Mouse (Mus musculus) liver, embryonic 13.5 days (tissue): ENCODE measurements around the gene Fgf18. TPM values are rescaled to one million over a fixed set of nuclear protein-coding genes. Genes with fewer than 3 reads are reported as not detected.

Experiments used
- ATAC-seq: fragments of 200-750 bp; cut with Nextera tagmentation; 2 replicates; pipeline ENCODE4 v1.8.0; 2017; ENCODE audit warnings: low read depth, mild to moderate bottlenecking, moderate number of reproducible peaks, moderate library complexity
- DNase-seq: peaks from one replicate; pipeline ENCODE4 v3.0.0; 2022
- H3K27ac ChIP-seq: fragments of 300-500 bp; sonication (generic); 2 replicates; pipeline ENCODE4 v1.5.1; 2015; ENCODE audit warnings: moderate library complexity, mild to moderate bottlenecking, inconsistent platforms
- H3K27me3 ChIP-seq: fragments of 300-500 bp; sonication (generic); 2 replicates; pipeline ENCODE4 v1.6.1; 2015; ENCODE audit warnings: mild to moderate bottlenecking, inconsistent platforms
- H3K36me3 ChIP-seq: fragments of 300-500 bp; sonication (generic); 2 replicates; pipeline ENCODE4 v1.6.1; 2015; ENCODE audit warnings: mild to moderate bottlenecking, inconsistent platforms
- H3K4me1 ChIP-seq: fragments of 300-500 bp; sonication (generic); replicated peaks from 2 replicates; pipeline ENCODE4 v1.6.1; 2015; ENCODE audit warnings: inconsistent platforms
- H3K4me2 ChIP-seq: fragments of 300-500 bp; sonication (generic); 2 replicates; pipeline ENCODE4 v1.6.1; 2015; ENCODE audit warnings: inconsistent platforms, mild to moderate bottlenecking, moderate library complexity
- H3K4me3 ChIP-seq: fragments of 300-500 bp; sonication (generic); replicated peaks from 2 replicates; pipeline ENCODE4 v1.5.1; 2015; ENCODE audit warnings: mild to moderate bottlenecking, inconsistent platforms
- H3K9ac ChIP-seq: fragments of 300-500 bp; sonication (generic); 2 replicates; pipeline ENCODE4 v1.6.1; 2015; ENCODE audit warnings: mild to moderate bottlenecking, inconsistent platforms
- H3K9me3 ChIP-seq: fragments of 300-500 bp; sonication (generic); replicated peaks from 2 replicates; pipeline ENCODE4 v1.6.1; 2016; ENCODE audit warnings: inconsistent platforms
- WGBS: fragments of 180-500 bp; shearing (Covaris S2); methylation state at CpG from one replicate; pipeline ENCODE4 v1.1.7; 2015; ENCODE audit not compliant: insufficient replicate concordance; 5-methylcytosine and 5-hydroxymethylcytosine counted together
- polyA plus RNA-seq: library from polyadenylated mRNA; unstranded; fragments of >200 nt; fragmentation: Nextera tagmentation; extraction: Ambion mirVana; gene quantifications from 2 replicates; pipeline ENCODE4 v1.2.1, GENCODE M21; 2015

Fgf18 gene
- polyA plus RNA-seq, 1 experiment from 2014 or later = 0.33 TPM

GRCm38 (mm10) chr11:33104911-33105316 lies 42.3 kb downstream of the Fgf18 start:
- no peaks in the 10 kb centered on the region for H3K9me3 ChIP-seq
- H3K9ac ChIP-seq = no peak overlapping the region
- H3K4me1 ChIP-seq = no peaks in the 10 kb centered on the region
- no peaks in the 10 kb centered on the region for H3K27me3 ChIP-seq
- 59% methylated on average over 8 of the region's 8 CpGs for WGBS
- DNase-seq (no peak), ATAC-seq (no peak)
- no peak overlapping the region for H3K27ac ChIP-seq
- no peak overlapping the region for H3K4me2 ChIP-seq
- H3K4me3 ChIP-seq = no peak overlapping the region
- no peaks in the 10 kb centered on the region for H3K36me3 ChIP-seq

GRCm38 (mm10) chr11:33103291-33103943 lies 43.8 kb downstream of the Fgf18 start:
- no peaks in the 10 kb centered on the region for H3K9me3 ChIP-seq
- no peak overlapping the region for H3K27ac ChIP-seq
- H3K9ac ChIP-seq = no peak overlapping the region
- H3K27me3 ChIP-seq = no peaks in the 10 kb centered on the region
- H3K36me3 ChIP-seq = no peaks in the 10 kb centered on the region
- H3K4me2 ChIP-seq = no peak overlapping the region
- ATAC-seq (no peak), DNase-seq (no peak)
- 71% methylated on average over 13 of the region's 13 CpGs for WGBS
- no peak overlapping the region for H3K4me3 ChIP-seq
- no peaks in the 10 kb centered on the region for H3K4me1 ChIP-seq

- no peak overlapping the region for H3K4me3 ChIP-seq
- DNase-seq = no peak
- 30% methylated on average over 10 of the region's 10 CpGs for WGBS
- no peak overlapping the region for H3K9ac ChIP-seq
- no peaks in the 10 kb centered on the region for H3K9me3 ChIP-seq
- H3K4me1 ChIP-seq = no peaks in the 10 kb centered on the region
- peaks cover 3% of the 10 kb centered on the region; the same call in 1 of the 2 replicates for H3K27me3 ChIP-seq
- ATAC-seq = no peak
- no peak overlapping the region for H3K27ac ChIP-seq
- H3K36me3 ChIP-seq = no peaks in the 10 kb centered on the region
- H3K4me2 ChIP-seq = peak overlapping the region; percentile 23; the same call in 1 of the 2 replicates
These were observed 47.1 kb downstream of the Fgf18 start for GRCm38 (mm10) chr11:33100027-33100507.

- no peak for ATAC-seq
- WGBS = 66% methylated on average over 4 of the region's 4 CpGs
- Histone ChIP-seq H3K9ac (no peak overlapping the region), H3K36me3 (no peaks in the 10 kb centered on the region), H3K4me1 (no peaks in the 10 kb centered on the region), H3K9me3 (no peaks in the 10 kb centered on the region), H3K27ac (no peak overlapping the region), H3K4me3 (no peak overlapping the region), H3K27me3 (peaks cover 3% of the 10 kb centered on the region; the same call in 1 of the 2 replicates), H3K4me2 (no peak overlapping the region)
- no peak for DNase-seq
These were observed 47.8 kb downstream of the Fgf18 start for GRCm38 (mm10) chr11:33099425-33099824.

GRCm38 (mm10) chr11:33098446-33098845 lies 48.8 kb downstream of the Fgf18 start:
- no peak overlapping the region for H3K4me3 ChIP-seq
- ATAC-seq (no peak), DNase-seq (no peak)
- H3K36me3 ChIP-seq = no peaks in the 10 kb centered on the region
- no peaks in the 10 kb centered on the region for H3K4me1 ChIP-seq
- no peak overlapping the region for H3K9ac ChIP-seq
- H3K27me3 ChIP-seq = peaks cover 3% of the 10 kb centered on the region; the same call in 1 of the 2 replicates
- no peak overlapping the region for H3K27ac ChIP-seq
- no peak overlapping the region for H3K4me2 ChIP-seq
- no peaks in the 10 kb centered on the region for H3K9me3 ChIP-seq
- 69% methylated on average over 12 of the region's 12 CpGs for WGBS

GRCm38 (mm10) chr11:33097855-33098254 lies 49.3 kb downstream of the Fgf18 start:
- Histone ChIP-seq H3K4me1 (no peaks in the 10 kb centered on the region), H3K4me3 (no peak overlapping the region), H3K27me3 (peaks cover 3% of the 10 kb centered on the region; the same call in 1 of the 2 replicates), H3K27ac (no peak overlapping the region), H3K36me3 (no peaks in the 10 kb centered on the region), H3K4me2 (no peak overlapping the region), H3K9me3 (no peaks in the 10 kb centered on the region), H3K9ac (no peak overlapping the region)
- DNase-seq (peak; percentile 13), ATAC-seq (no peak)
- 24% methylated on average over 8 of the region's 8 CpGs for whole genome bisulfite sequencing

- Histone ChIP-seq H3K27ac (no peak overlapping the region), H3K4me1 (no peaks in the 10 kb centered on the region), H3K9ac (no peak overlapping the region), H3K4me2 (no peak overlapping the region), H3K9me3 (no peaks in the 10 kb centered on the region), H3K4me3 (no peak overlapping the region), H3K27me3 (no peaks in the 10 kb centered on the region), H3K36me3 (no peaks in the 10 kb centered on the region)
- DNase-seq = no peak
- ATAC-seq = no peak
- WGBS = 51% methylated on average over 6 of the region's 6 CpGs
These were observed 57.3 kb downstream of the Fgf18 start for GRCm38 (mm10) chr11:33089856-33090255.

- Histone ChIP-seq H3K9me3 (no peaks in the 10 kb centered on the region), H3K4me2 (no peak overlapping the region), H3K36me3 (no peaks in the 10 kb centered on the region), H3K27ac (no peak overlapping the region), H3K4me3 (no peak overlapping the region), H3K9ac (no peak overlapping the region), H3K4me1 (no peaks in the 10 kb centered on the region), H3K27me3 (no peaks in the 10 kb centered on the region)
- ATAC-seq (no peak), DNase-seq (no peak)
- 30% methylated on average over 1 of the region's 1 CpGs for WGBS
These were observed 59.0 kb downstream of the Fgf18 start for GRCm38 (mm10) chr11:33088181-33088580.

GRCm38 (mm10) chr11:33086046-33086445 lies 61.2 kb downstream of the Fgf18 start:
- Histone ChIP-seq H3K9me3 (no peaks in the 10 kb centered on the region), H3K4me1 (no peaks in the 10 kb centered on the region), H3K36me3 (no peaks in the 10 kb centered on the region), H3K27ac (no peak overlapping the region), H3K27me3 (no peaks in the 10 kb centered on the region), H3K4me3 (no peak overlapping the region), H3K9ac (no peak overlapping the region), H3K4me2 (no peak overlapping the region)
- WGBS = 73% methylated on average over 1 of the region's 1 CpGs
- no peak for ATAC-seq
- no peak for DNase-seq

- Histone ChIP-seq H3K4me1 (no peaks in the 10 kb centered on the region), H3K9me3 (no peaks in the 10 kb centered on the region), H3K4me2 (no peak overlapping the region), H3K27me3 (no peaks in the 10 kb centered on the region), H3K27ac (no peak overlapping the region), H3K36me3 (no peaks in the 10 kb centered on the region), H3K4me3 (no peak overlapping the region), H3K9ac (no peak overlapping the region)
- DNase-seq (no peak), ATAC-seq (no peak)
- WGBS = 49% methylated on average over 4 of the region's 4 CpGs
These were observed 61.7 kb downstream of the Fgf18 start for GRCm38 (mm10) chr11:33085514-33085913.

GRCm38 (mm10) chr11:33085054-33085453 lies 62.1 kb downstream of the Fgf18 start:
- Histone ChIP-seq H3K27ac (no peak overlapping the region), H3K4me3 (no peak overlapping the region), H3K4me2 (no peak overlapping the region), H3K4me1 (no peaks in the 10 kb centered on the region), H3K9ac (no peak overlapping the region), H3K27me3 (no peaks in the 10 kb centered on the region), H3K36me3 (no peaks in the 10 kb centered on the region), H3K9me3 (no peaks in the 10 kb centered on the region)
- DNase-seq (no peak), ATAC-seq (no peak)
- WGBS = 79% methylated on average over 3 of the region's 3 CpGs

- WGBS = 47% methylated on average over 2 of the region's 2 CpGs
- no peak overlapping the region for H3K9ac ChIP-seq
- no peaks in the 10 kb centered on the region for H3K36me3 ChIP-seq
- 0 out of 2 replicates have a peak, but pooled peaks cover 1% of the 10 kb centered on the region for H3K27me3 ChIP-seq
- ATAC-seq (no peak), DNase-seq (no peak)
- no peak overlapping the region for H3K27ac ChIP-seq
- no peak overlapping the region for H3K4me3 ChIP-seq
- no peaks in the 10 kb centered on the region for H3K4me1 ChIP-seq
- H3K9me3 ChIP-seq = no peaks in the 10 kb centered on the region
- H3K4me2 ChIP-seq = no peak overlapping the region
These were observed 63.2 kb downstream of the Fgf18 start for GRCm38 (mm10) chr11:33084041-33084440.
